Mouse (Mus musculus): ENCODE data around the gene B3gnt6.

Gene B3gnt6

DNA sequence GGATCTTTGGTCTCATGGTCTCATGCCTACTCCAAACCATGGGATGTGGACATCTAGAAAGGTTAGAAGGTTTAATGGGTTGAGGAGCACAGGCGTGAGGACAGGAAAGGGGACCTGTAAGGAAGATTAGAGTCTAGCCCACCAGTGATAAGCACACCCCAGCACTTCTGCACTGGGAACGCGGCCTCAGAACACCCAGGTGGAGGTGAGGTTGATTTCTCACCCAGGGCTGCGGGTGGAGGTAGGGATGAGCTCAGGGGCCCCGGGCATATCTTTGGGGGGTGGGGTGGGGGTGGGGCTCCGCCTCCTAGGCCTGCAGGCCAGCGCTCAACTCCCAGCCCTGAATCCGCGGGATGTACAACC, 21.7 kb downstream of the B3gnt6 start:
- peak in 1 of 2 experiments; percentile 60 for DNase-seq (ENCODE audit: inconsistent age in 2 of 2, low spot score in 1 of 2)

DNA sequence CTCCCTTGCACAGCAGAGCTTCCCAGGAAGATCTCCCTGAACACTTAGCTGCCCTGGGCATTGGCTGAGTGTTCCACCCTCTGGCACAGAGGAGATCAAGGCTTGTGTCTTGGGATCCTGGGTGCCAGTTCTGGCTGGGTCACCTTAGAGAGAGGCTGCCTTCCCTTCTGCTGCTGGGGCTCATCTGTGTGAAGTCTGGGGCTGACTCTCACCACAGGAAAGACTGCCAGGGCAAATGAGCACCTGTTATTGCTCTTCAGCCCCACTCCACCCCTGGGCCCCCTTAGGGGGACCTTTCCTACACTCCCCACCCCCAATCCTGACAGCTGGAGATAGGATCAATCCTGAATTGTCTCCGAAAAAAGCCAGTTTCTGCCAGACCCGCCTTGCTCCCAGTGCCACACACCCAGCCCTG, 22.2 kb downstream of the B3gnt6 start:
- peak in 1 of 2 experiments; percentile 16 for DNase-seq (ENCODE audit: inconsistent age in 2 of 2, low spot score in 1 of 2)

DNA sequence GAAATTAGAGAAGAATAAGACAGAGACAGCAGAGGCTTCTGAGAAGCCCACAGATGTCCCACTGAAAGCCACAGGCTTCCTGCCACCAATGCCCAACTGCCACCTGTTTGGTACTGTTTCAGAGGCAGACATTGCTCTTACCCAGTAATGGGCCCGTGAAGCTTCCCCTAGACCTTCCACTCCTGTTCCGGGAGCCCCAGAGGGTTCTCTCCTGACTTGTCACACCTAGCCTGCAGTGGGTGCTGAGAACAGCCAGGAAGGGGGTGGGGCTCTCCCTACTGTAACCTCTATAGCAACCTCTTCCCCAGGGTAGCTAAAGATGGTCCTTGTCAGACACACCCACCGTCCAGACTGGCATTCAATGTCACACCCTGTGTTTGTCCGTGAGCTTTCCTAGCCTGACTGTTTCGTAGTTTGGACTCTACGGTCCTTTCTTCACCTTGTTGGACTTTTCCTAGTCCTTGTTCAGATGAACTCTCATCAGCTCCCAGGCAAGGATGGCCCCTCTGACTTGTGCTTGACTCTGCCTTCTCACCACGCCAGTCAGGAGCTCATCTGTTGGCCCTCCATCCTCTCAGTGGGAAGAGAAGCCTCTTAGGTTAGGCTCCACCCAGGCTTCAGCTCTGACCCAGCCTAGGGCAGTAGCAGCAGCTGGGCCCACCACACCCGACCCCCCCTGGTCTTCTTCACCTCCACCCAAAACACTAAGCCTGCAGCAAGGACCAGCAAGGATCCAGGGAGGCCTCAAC, 22.8 kb downstream of the B3gnt6 start:
- peak in 1 of 2 experiments; percentile 25 for DNase-seq (ENCODE audit: inconsistent age in 2 of 2, low spot score in 1 of 2)

DNA sequence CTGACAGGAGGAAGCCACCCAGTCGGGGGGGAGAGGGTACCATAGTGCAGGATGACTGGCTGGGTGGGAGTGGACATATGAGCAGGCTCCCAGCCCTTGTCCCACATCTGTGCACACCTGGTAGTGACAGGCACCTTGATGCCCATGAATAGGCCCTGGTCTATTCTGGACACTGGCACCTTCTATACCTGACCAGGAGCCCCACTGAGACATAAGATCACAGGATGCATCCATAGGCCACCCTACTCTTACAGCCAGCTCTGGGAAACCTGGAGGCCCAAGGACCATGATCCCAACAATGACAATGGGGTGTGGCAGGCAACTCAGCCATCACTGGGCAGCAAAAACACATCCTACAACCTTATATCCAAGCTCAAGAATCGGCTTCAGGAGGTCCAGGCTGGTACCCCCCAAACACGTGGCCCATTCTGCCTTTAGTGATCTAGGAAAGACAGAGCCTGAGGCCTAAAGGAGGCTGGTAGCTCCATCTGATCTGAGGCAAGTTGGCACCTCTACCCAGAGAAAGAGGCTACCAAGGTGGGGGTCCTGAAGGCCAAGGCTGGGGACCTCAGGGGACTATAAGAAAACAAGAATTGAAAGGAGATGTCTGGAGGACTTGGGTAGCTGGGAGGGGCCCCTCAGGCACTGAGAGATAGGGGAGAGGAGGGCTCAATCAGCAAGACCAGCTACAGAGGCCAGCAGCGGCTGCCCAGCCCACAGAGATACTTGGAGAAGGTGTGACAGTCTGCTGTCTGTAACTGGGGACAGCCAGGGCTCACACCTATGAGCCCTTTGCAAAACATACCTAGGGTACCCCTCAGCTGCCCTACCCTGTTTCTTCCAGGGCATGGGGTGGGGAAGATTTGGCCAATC, 24.2 kb downstream of the B3gnt6 start:
- DNase-seq (ENCODE audit: inconsistent age in 2 of 2, low spot score in 1 of 2): no peak

DNA sequence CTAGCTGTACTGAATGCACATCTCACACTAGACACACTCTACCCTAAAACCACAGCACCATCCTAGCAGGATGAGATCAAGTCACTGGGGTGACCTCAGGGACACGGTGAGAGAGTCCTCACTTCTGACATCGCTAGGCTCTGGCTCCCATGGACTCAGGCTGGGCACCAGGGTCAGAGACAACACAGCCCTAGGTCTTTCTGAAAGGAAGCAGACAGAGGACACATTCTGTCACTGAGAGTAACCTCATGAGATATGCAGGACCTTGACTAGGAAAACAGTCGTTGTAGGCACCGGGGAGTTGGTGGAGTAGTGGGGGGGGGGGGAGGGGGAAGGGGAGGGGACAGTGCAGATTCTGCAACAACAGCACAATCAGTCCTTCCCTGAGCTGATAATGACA, 25.9 kb downstream of the B3gnt6 start:
- DNase-seq (ENCODE audit: inconsistent age in 2 of 2, low spot score in 1 of 2): no peak

DNA sequence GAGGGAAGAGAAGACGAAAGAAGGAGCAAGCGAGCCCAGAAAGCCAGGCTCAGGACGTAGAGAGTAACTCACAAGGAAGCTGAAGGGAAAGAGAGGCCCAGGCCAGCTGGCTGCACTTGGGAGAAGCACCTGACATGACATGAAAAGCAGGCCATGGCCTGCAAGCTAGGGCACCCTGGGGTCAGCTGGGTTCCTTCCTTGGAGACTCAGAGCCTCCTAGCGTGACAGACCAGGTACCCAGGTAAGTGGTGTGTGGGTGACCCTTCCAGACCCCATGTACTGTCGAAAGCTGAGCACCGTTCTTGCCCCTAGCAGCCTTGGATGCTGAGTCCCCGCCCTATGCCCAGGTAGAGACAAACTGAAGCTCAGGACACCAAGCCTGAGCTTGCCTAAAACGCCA, 26.6 kb downstream of the B3gnt6 start:
- DNase-seq (ENCODE audit: inconsistent age in 2 of 2, low spot score in 1 of 2): no peak

DNA sequence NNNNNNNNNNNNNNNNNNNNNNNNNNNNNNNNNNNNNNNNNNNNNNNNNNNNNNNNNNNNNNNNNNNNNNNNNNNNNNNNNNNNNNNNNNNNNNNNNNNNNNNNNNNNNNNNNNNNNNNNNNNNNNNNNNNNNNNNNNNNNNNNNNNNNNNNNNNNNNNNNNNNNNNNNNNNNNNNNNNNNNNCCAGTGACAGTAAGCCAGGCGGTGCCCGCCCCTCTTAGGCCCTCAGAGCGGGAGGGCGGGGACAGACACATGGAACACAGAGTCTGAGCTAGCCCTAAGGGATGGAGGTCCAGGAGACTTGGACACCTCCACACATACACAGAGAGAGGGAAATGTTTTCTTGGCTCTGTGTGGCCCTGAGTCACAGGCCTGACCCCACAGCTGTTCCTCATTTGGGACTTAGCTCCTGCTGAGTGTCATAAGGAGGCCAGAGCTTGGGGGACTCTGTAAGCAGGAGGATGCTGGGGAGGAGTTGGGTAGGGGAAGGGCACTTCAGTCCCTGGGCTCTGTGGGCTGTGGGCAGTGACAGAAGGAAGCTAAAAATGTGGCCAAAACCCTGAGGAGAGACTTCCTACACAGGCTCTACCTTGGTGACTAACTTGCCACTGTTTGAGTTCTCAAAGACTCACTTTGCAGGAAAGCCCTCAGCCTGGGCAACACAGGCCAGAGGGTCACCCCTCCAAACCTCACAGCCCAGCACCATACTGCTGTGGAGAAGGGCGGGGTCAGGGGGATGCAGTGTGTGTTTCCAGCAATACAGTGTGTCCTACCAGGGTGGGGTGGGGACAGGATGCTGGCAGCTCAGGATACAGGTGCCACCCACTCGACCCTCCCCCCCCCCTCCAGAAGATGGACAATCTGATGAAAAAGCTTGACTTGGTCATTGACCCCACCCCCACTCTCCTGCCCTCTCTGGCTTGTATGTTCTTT, 27.9 kb downstream of the B3gnt6 start:
- DNase-seq (ENCODE audit: inconsistent age in 2 of 2, low spot score in 1 of 2): no peak

DNA sequence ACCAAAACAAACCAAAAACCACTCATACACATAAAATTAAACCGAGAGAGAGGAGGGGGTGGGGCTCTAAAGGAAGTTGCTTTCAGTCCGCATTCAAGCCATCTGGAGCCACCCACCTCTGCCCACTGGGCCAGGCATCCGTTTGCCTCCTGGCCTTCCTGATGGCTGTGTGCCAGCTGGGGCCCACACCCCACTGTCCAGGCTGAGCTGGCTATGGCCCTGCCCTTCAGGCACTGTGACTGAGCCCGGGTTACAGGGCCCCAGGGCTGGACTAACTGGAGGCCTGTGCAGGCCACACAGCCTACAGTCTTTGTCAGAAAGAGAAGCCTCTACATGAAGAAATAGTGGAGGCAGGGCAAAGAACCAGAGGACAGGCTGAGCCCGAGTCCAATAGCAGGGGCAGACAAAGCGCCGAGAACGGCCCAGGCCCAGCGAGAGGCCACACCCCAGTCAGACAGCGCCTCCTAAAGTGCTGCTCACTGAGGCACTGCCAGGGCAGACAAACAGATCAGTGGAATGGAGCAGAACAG, 34.2 kb downstream of the B3gnt6 start:
- DNase-seq (ENCODE audit: inconsistent age in 2 of 2, low spot score in 1 of 2): peak in 1 of 2 experiments; percentile 27

DNA sequence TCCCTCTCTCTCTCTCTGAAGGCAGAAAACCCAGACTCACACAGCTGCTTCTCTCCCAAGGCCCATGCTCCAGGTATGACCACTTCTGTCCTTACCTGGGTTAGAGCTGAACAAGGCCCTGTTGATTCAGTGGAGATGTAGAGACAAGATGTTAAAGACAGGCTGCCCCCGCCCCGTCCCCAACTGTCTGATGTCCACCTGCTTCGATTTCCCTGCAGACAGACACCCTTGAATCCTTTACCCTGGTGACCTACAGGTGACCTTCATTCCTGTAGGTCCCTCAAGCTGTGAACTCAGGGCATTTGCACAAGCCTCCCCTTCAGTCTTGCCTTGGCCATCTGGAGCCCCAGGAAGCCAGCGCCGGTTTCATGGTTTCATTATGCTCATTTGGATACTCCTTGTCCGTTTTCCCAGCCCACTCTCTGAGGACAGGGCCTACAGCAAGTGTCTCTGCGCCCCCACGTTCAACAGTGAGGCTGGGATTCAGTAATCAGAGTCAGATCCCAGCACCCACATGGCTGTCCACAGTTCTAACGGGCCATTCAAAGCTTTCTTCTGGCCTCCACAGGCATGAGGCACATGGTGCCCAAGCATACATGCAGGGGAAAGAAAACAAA, 34.8 kb downstream of the B3gnt6 start:
- no peak for DNase-seq (ENCODE audit: inconsistent age in 2 of 2, low spot score in 1 of 2)

DNA sequence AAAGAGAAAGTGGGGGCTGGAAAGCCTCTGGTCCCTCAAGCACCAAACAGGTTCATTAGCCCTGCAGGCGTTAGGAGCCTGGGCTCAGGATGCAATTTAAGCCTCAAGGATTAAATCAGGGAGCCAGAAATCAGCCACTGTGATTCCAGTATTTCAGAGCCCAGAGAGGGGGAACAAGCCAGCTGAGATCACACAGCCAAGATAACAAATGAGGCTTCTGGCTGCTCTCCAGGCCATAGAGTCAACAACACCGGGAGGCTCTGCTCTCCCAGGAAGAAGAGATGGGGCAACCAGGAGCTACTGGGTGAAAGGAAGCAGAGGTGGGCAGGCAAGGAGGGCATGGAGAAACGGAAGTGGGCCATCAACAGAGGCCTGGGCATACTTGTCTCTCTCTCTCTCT, 35.6 kb downstream of the B3gnt6 start:
- peak; percentile 22 to 54 for DNase-seq (ENCODE audit: inconsistent age in 2 of 2, low spot score in 1 of 2)

DNA sequence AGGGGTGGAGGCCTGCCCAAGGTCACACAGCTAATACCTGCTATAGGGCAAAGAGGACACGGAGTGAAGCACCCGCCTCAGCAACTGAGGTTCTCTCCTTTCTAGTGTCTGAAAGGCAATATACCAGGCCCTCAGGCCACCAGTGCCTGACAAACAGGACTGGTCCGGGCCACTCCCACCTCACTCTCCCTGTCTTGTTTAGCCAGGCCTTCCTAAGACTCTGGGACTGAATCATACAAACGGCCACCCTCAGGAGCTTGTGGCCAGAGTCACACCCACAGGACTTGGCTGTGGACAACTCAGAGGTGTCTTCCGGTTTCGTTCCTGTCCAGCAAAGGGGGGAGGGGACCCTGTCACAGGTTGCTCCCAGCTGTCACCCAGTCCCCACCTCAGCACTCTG, 37.0 kb downstream of the B3gnt6 start:
- DNase-seq (ENCODE audit: inconsistent age in 2 of 2, low spot score in 1 of 2): no peak

DNA sequence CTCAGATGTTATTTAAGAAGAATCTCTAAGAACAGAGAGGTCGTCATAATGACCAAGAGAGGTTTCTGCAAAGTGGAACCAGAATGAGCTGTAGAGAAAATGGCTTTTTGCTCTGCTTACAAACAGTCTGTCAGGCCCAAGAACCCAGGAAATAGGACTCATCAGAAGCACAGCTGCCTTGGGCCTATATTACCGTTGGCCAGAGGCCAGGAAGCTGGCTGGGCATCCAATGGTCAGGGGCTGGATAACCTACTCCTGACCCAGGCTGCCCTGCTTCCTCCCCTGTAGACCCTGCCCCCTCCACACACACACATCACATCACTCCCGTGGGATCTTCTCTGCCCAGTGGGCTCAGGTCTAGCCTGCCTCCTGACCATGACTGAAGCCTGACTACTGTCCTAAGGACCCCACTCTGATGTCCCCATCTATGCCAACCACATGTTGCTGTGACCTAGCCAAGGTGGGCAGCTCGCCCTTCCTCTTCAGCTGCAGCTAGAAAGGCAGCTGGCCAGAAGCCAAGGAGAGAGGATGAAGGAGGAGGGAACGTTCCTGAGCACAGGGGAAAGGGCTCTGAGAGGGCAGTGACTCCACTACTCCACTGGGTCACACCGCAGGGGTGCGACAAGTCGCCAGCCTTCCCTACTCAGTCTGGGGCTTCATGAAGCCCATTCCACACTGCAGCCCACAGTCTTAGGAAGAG, 39.1 kb downstream of the B3gnt6 start:
- DNase-seq (ENCODE audit: inconsistent age in 2 of 2, low spot score in 1 of 2): no peak

DNA sequence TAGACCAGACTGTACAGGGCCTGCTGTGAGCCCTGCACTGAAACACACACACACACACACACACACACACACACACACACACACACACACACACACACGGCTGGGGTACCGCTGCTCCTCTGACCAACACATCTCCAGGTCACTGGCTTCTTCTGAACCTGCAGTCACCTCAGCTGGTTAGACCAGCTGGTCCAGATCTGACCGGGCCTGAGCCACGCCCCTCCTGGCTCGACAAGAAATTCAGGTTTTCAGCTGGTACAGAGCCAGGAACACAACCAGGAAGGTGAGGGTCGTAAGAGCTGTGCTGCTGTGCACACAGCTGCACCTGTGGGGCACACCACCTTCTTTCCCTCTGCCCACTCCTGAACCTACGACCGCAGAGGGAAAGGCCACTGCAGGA, 40.8 kb downstream of the B3gnt6 start:
- no peak for DNase-seq (ENCODE audit: inconsistent age in 2 of 2, low spot score in 1 of 2)

DNA sequence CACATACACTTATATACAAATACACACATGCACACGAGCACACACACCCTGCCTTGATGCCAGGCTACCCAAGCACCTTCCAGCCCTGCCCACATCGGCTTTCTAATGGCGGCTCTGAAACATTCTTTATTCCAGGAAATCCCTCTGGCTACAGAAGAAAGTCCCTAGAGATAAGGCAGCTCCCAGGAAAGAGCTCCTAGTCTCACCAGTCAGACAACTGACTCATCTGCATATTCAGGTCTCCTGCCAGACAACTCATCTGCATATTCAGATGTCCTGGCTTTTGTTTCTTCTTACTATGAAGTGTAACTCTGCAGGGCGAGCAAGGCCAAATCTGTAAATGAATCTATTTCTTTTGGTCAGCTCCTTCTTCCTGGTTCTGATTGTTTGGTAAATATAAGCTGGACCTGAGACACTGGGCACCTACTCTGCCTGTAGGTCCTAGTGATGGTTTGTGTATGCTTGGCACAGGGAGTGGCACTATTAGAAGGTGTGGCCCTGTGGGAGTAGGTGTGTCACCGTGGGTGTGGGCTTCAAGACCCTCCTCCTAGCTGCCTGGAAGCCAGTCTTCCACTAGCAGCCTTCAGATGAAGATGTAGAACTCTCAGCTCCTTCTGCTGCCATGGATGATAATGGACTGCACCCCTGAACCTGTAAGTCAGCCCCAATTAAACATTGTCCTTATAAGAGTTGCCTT, 41.5 kb downstream of the B3gnt6 start:
- no peak for DNase-seq (ENCODE audit: inconsistent age in 2 of 2, low spot score in 1 of 2)

DNA sequence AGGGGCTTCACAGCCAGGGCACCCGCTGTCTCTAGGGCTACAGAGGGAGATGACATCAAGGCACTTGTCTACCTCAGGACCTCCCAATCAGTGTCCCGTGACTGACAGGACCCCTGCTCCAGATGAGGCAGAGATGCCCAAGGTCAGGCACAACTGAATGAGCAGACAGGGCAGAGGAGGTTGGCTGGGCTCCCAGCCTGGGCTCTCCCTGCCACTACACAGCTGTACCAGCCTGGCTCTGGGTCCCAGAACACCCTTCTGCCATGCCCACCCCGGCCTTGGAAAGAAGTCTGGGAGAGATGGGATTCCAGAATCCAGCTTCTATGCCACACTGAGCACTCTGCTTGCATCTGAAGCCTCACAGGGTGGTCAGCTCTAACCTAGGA, 43.0 kb downstream of the B3gnt6 start:
- DNase-seq (ENCODE audit: inconsistent age in 2 of 2, low spot score in 1 of 2): peak; percentile 68 to 77

DNA sequence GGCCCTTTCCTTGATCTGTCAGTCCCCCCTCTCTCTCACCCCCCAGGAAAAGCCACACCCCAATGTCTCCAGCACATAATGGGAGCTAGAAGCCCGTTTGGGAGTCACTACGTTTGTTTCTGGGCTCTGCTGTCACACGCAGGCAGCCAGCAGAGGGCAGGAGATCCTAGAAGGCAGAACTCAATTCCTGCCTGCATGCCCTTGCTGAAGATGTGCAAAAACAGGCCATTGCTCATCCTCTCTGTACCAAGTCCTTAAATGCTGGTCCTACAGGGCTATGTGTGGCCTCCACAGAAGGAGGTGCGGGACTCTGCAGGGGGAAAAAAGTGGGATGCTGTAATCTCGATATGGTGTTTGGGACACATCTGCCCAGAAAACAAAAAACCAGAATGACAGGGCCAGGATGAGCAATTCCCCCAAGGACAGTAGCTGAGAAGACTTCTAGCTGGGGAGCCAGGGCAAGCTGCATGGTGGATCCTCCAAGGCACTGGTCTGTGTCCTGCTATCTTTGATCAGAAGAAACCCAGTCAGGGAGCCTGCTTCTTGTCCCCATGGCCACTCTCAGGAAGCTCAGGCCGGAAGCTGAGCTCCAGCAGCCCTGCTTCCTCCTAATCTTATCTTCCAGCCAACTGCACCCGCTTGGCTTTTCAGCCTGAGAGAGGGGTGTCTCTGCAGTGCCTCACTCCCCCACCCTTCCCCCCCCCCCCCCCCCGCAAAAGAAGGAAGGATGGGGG, 43.6 kb downstream of the B3gnt6 start:
- peak; percentile 78 to 92 for DNase-seq (ENCODE audit: inconsistent age in 2 of 2, low spot score in 1 of 2)

DNA sequence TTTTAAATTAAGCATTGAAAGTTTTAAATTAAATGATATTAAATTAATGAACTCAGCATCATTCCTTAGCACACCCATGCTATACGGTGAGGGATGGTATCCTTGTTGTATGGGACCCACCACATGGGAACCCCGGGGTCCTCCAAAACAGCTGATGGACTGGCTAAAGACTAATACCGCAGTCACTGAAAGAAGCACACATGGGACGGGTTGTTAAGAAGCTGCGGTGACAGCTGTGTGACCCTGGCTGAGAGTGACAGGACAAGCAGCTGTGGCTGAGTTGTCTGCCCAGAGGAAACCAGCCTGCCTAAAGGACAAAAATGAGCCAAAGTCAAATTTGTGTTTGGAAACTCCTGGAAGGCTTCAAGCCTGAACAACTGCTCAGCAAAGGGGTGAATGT, 45.4 kb downstream of the B3gnt6 start:
- no peak for DNase-seq (ENCODE audit: inconsistent age in 2 of 2, low spot score in 1 of 2)

DNA sequence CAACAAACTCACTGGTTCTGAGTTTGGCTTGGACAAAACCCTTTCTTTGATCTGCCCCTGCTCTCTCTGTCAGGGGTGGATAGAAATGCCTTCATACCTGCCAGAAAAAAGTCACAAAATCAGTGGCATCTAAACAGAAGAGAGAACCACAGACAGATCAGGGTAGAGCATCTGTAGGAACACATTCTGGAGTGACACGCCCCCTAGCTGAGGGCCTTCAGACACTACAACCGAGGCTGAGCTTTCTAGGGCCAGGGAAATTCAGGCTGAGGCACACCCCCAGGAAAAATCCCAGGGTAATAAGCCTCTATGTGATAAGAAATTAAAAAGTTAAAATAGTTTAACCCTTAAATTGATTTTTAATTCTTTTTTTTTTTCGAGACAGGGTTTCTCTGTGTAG, 45.9 kb downstream of the B3gnt6 start:
- DNase-seq (ENCODE audit: inconsistent age in 2 of 2, low spot score in 1 of 2): no peak

DNA sequence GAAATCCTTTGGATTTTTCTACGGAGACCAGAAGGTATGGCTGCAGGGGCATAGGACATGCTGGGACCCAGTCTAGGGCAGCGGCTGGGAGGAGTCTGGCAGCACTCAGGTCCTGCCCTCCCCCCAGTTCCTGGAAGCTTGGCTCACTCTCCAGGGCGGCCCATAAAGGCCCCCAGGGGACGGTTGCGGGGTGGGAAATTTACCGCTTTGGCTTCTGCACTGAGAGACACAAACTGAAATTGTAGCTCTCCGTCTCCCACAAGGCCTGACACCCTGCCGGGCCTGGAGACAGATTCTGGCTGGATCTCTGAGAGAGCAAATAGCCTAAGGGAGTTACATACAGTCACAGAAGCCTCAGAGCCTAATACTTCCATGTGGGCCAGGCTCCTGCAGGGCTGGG, 46.9 kb downstream of the B3gnt6 start:
- DNase-seq (ENCODE audit: inconsistent age in 2 of 2, low spot score in 1 of 2): no peak

Measured in adrenal gland, adult (tissue).